Mouse (Mus musculus): ENCODE results near the gene Nmi. TPM values are rescaled to one million over a fixed set of nuclear protein-coding genes. Genes with fewer than 3 reads are reported as not detected.

The Nmi gene
- polyA plus RNA-seq, 1 experiment from 2014 or later, result 4.2 TPM

Other genes starting within 250 kb of the Nmi start
- 5.9 and 7.0 TPM in 2 replicates for gene Rbm43, start 38.3 kb downstream of the Nmi start, polyA plus RNA-seq (2016; fragmentation: Nextera tagmentation; extraction: Ambion mirVana)
- gene Tnfaip6, start 64.5 kb upstream of the Nmi start, polyA plus RNA-seq (2016; fragmentation: Nextera tagmentation; extraction: Ambion mirVana), result 19.4 and 21.6 TPM in 2 replicates
- 32.1 and 35.5 TPM in 2 replicates for gene Rif1, start 99.3 kb upstream of the Nmi start, polyA plus RNA-seq (2016; fragmentation: Nextera tagmentation; extraction: Ambion mirVana)